Mouse (Mus musculus) kidney, embryonic 16.5 days (tissue): ENCODE measurements around the gene Dnaaf1. TPM values are rescaled to one million over a fixed set of nuclear protein-coding genes. Genes with fewer than 3 reads are reported as not detected.

Experiments
- ATAC-seq: fragments of 200-750 bp; cut with Nextera tagmentation; 2 replicates; pipeline ENCODE4 v1.8.0; 2017; ENCODE audit warnings: moderate TSS enrichment; ENCODE audit not compliant: low FRiP score, low TSS enrichment
- H3K27ac ChIP-seq: fragments of 300-500 bp; sonication (generic); 2 replicates; pipeline ENCODE4 v1.5.1; 2014; ENCODE audit warnings: low read length
- H3K27me3 ChIP-seq: fragments of 300-500 bp; sonication (generic); 2 replicates; pipeline ENCODE4 v1.6.1; 2014; ENCODE audit warnings: low read length, control low read depth, mixed read lengths; ENCODE audit not compliant: insufficient read depth
- H3K36me3 ChIP-seq: fragments of 300-500 bp; sonication (generic); 2 replicates; pipeline ENCODE4 v1.6.1; 2014; ENCODE audit warnings: low read length, control low read depth, mixed read lengths; ENCODE audit not compliant: insufficient read depth
- H3K4me1 ChIP-seq: fragments of 300-500 bp; sonication (generic); 2 replicates; pipeline ENCODE4 v1.6.1; 2014; ENCODE audit warnings: low read length, control low read depth, mixed read lengths; ENCODE audit not compliant: insufficient read depth
- H3K4me2 ChIP-seq: fragments of 300-500 bp; sonication (generic); replicated peaks from 2 replicates; pipeline ENCODE4 v1.6.1; 2014; ENCODE audit warnings: low read depth, low read length
- H3K4me3 ChIP-seq: fragments of 300-500 bp; sonication (generic); 2 replicates; pipeline ENCODE4 v1.5.1; 2014; ENCODE audit warnings: mild to moderate bottlenecking, low read length
- H3K9ac ChIP-seq: fragments of 300-500 bp; sonication (generic); replicated peaks from 2 replicates; pipeline ENCODE4 v1.6.1; 2014; ENCODE audit warnings: low read length
- H3K9me3 ChIP-seq: fragments of 300-500 bp; sonication (generic); 2 replicates; pipeline ENCODE4 v1.6.1; 2016; ENCODE audit warnings: low read length, control low read depth
- WGBS: fragments of 180-500 bp; shearing (Covaris S2); extraction: QIAGEN DNeasy Blood & Tissue Kit; methylation state at CpG from one replicate; pipeline ENCODE4 v1.1.7; 2014; 5-methylcytosine and 5-hydroxymethylcytosine counted together
- polyA plus RNA-seq: library from polyadenylated mRNA; unstranded; fragments of >200 nt; fragmentation: Nextera tagmentation; extraction: Ambion mirVana; gene quantifications from 2 replicates; pipeline ENCODE4 v1.2.1, GENCODE M21; 2015

Dnaaf1 gene
- polyA plus RNA-seq, 1 experiment from 2014 or later: 0.27 TPM

GRCm38 (mm10) chr8:119548560-119549113 is 26.4 kb upstream of the Dnaaf1 start:
- Histone ChIP-seq H3K36me3 (peaks cover 28% of the 10 kb centered on the region), H3K9me3 (no peaks in the 10 kb centered on the region), H3K9ac (no peak overlapping the region), H3K4me3 (no peak overlapping the region), H3K27me3 (no peaks in the 10 kb centered on the region), H3K4me1 (peaks cover 6% of the 10 kb centered on the region; the same call in 1 of the 2 replicates), H3K4me2 (no peak overlapping the region), H3K27ac (no peak overlapping the region)
- ATAC-seq: no peak
- 64% methylated on average over 7 of the region's 7 CpGs for WGBS

- H3K27me3 ChIP-seq: no peaks in the 10 kb centered on the region
- H3K4me2 ChIP-seq: no peak overlapping the region
- H3K27ac ChIP-seq: no peak overlapping the region
- ATAC-seq: no peak
- WGBS: 66% methylated on average over 2 of the region's 2 CpGs
- H3K4me1 ChIP-seq: peaks cover 23% of the 10 kb centered on the region
- H3K9me3 ChIP-seq: no peaks in the 10 kb centered on the region
- no peak overlapping the region for H3K9ac ChIP-seq
- no peaks in the 10 kb centered on the region for H3K36me3 ChIP-seq
- no peak overlapping the region for H3K4me3 ChIP-seq
These were observed 22.1 kb upstream of the Dnaaf1 start for GRCm38 (mm10) chr8:119552967-119553366.

GRCm38 (mm10) chr8:119555861-119556260 is 19.2 kb upstream of the Dnaaf1 start:
- Histone ChIP-seq H3K4me2 (no peak overlapping the region), H3K4me1 (peaks cover 27% of the 10 kb centered on the region), H3K27ac (no peak overlapping the region), H3K9ac (no peak overlapping the region), H3K4me3 (no peak overlapping the region), H3K9me3 (no peaks in the 10 kb centered on the region), H3K27me3 (no peaks in the 10 kb centered on the region), H3K36me3 (no peaks in the 10 kb centered on the region)
- 78% methylated on average over 6 of the region's 6 CpGs for WGBS
- ATAC-seq: no peak

- Histone ChIP-seq H3K4me3 (peak overlapping the region; percentile 83), H3K27me3 (no peaks in the 10 kb centered on the region), H3K27ac (no peak overlapping the region), H3K9ac (peak overlapping the region; percentile 90), H3K4me1 (peaks cover 27% of the 10 kb centered on the region), H3K36me3 (no peaks in the 10 kb centered on the region), H3K9me3 (no peaks in the 10 kb centered on the region), H3K4me2 (peak overlapping the region; percentile 83)
- WGBS: 72% methylated on average over 9 of the region's 9 CpGs
- no peak for ATAC-seq
These were observed 17.9 kb upstream of the Dnaaf1 start for GRCm38 (mm10) chr8:119557132-119557531.

- Histone ChIP-seq H3K27me3 (no peaks in the 10 kb centered on the region), H3K4me1 (peaks cover 24% of the 10 kb centered on the region), H3K4me3 (peak overlapping the region; percentile 83), H3K9ac (peak overlapping the region; percentile 90), H3K4me2 (peak overlapping the region; percentile 83), H3K9me3 (no peaks in the 10 kb centered on the region), H3K27ac (peak overlapping the region; percentile 92), H3K36me3 (peaks cover 4% of the 10 kb centered on the region; the same call in 1 of the 2 replicates)
- peak; percentile 92 for ATAC-seq
- WGBS: under 1% methylated on average over 55 of the region's 55 CpGs
These were observed 17.0 kb upstream of the Dnaaf1 start for GRCm38 (mm10) chr8:119557821-119558602.

GRCm38 (mm10) chr8:119558603-119559401 is 16.2 kb upstream of the Dnaaf1 start, which contains the start of gene Mbtps1:
Mbtps1 (minus strand) TSS chr8:119558735.
- no peaks in the 10 kb centered on the region for H3K27me3 ChIP-seq
- peaks cover 21% of the 10 kb centered on the region for H3K4me1 ChIP-seq
- H3K4me2 ChIP-seq: peak within 1 kb of the TSS; percentile 83
- peak within 1 kb of the TSS; percentile 92 for H3K27ac ChIP-seq
- peaks cover 12% of the 10 kb centered on the region; the same call in 1 of the 2 replicates for H3K36me3 ChIP-seq
- H3K4me3 ChIP-seq: peak within 1 kb of the TSS; percentile 83
- peak; percentile 97 for ATAC-seq
- H3K9me3 ChIP-seq: no peaks in the 10 kb centered on the region
- H3K9ac ChIP-seq: peak within 1 kb of the TSS; percentile 90
- 5% methylated on average over 63 of the region's 63 CpGs for WGBS

GRCm38 (mm10) chr8:119559402-119559720 is 15.7 kb upstream of the Dnaaf1 start:
- Histone ChIP-seq H3K36me3 (peaks cover 17% of the 10 kb centered on the region; the same call in 1 of the 2 replicates), H3K27ac (peak overlapping the region; percentile 76), H3K9me3 (no peaks in the 10 kb centered on the region), H3K27me3 (no peaks in the 10 kb centered on the region), H3K4me2 (no peak overlapping the region), H3K4me3 (no peak overlapping the region), H3K9ac (peak overlapping the region; percentile 78), H3K4me1 (peaks cover 21% of the 10 kb centered on the region)
- 91% methylated on average over 6 of the region's 6 CpGs for WGBS
- ATAC-seq: no peak

- H3K27ac ChIP-seq: no peak overlapping the region
- ATAC-seq: no peak
- WGBS: 90% methylated on average over 14 of the region's 14 CpGs
- H3K4me1 ChIP-seq: peaks cover 4% of the 10 kb centered on the region; the same call in 1 of the 2 replicates
- no peaks in the 10 kb centered on the region for H3K27me3 ChIP-seq
- H3K36me3 ChIP-seq: peaks cover 29% of the 10 kb centered on the region; the same call in 1 of the 2 replicates
- H3K4me3 ChIP-seq: no peak overlapping the region
- H3K4me2 ChIP-seq: no peak overlapping the region
- no peak overlapping the region for H3K9ac ChIP-seq
- no peaks in the 10 kb centered on the region for H3K9me3 ChIP-seq
These were observed 11.2 kb upstream of the Dnaaf1 start for GRCm38 (mm10) chr8:119563849-119564251.

GRCm38 (mm10) chr8:119566367-119566766 is 8.7 kb upstream of the Dnaaf1 start:
- Histone ChIP-seq H3K4me3 (no peak overlapping the region), H3K9ac (no peak overlapping the region), H3K27ac (no peak overlapping the region), H3K4me2 (no peak overlapping the region), H3K27me3 (no peaks in the 10 kb centered on the region), H3K4me1 (no peaks in the 10 kb centered on the region), H3K9me3 (no peaks in the 10 kb centered on the region), H3K36me3 (peaks cover 29% of the 10 kb centered on the region; the same call in 1 of the 2 replicates)
- 77% methylated on average over 11 of the region's 11 CpGs for WGBS
- no peak for ATAC-seq
